Comparison of ENCODE assay signal across 8 mouse cellular contexts in genomic region chr1:41810318-41810964, GRCm38 (mm10).
DNase-seq lines count a peak whose midpoint lies in the region; ATAC-seq and TF ChIP-seq lines count a peak whose summit lies in the region.

No protein-coding gene starts in this region.

- peaks cover 21% of the 10 kb centered on the region for H3K4me1 ChIP-seq in forebrain, embryonic 14.5 days (ENCODE audit: control insufficient read depth, insufficient read depth, low read length)
- no peaks in the 10 kb centered on the region for H3K4me1 ChIP-seq in intestine, embryonic 14.5 days (replicated peaks; ENCODE audit: control insufficient read depth, insufficient read depth, low read length)
- peaks cover 27% of the 10 kb centered on the region for H3K4me1 ChIP-seq in midbrain, embryonic 15.5 days

- H3K9ac ChIP-seq in forebrain, embryonic 14.5 days (ENCODE audit: low read length): 0 out of 2 replicates have a peak overlapping the region, but pooled peaks have one; percentile 13
- no peak overlapping the region for H3K9ac ChIP-seq in intestine, embryonic 14.5 days (ENCODE audit: low read length)
- H3K9ac ChIP-seq in midbrain, embryonic 15.5 days: peak overlapping the region; percentile 1; the same call in 1 of the 2 replicates

- no peaks in the 10 kb centered on the region for H3K27me3 ChIP-seq in forebrain, embryonic 14.5 days (replicated peaks; ENCODE audit: control insufficient read depth, insufficient read depth, low read length)
- no peaks in the 10 kb centered on the region for H3K27me3 ChIP-seq in intestine, embryonic 14.5 days (replicated peaks; ENCODE audit: control insufficient read depth, insufficient read depth, low read length)
- no peaks in the 10 kb centered on the region for H3K27me3 ChIP-seq in midbrain, embryonic 15.5 days (replicated peaks)

- H3K36me3 ChIP-seq in forebrain, embryonic 14.5 days (ENCODE audit: control insufficient read depth, insufficient read depth, low read length): no peaks in the 10 kb centered on the region
- H3K36me3 ChIP-seq in intestine, embryonic 14.5 days (ENCODE audit: control insufficient read depth, insufficient read depth, low read length): no peaks in the 10 kb centered on the region
- H3K36me3 ChIP-seq in midbrain, embryonic 15.5 days (replicated peaks): no peaks in the 10 kb centered on the region

- 3% methylated on average over 9 of the region's 9 CpGs for WGBS in forebrain, embryonic 14.5 days
- 9% methylated on average over 9 of the region's 9 CpGs for WGBS in intestine, embryonic 14.5 days
- 4% methylated on average over 9 of the region's 9 CpGs for WGBS in midbrain, embryonic 15.5 days

- H3K4me2 ChIP-seq in forebrain, embryonic 14.5 days (ENCODE audit: low read length): peak overlapping the region; percentile 46
- peak overlapping the region; percentile 46 for H3K4me2 ChIP-seq in intestine, embryonic 14.5 days (ENCODE audit: low read length)
- H3K4me2 ChIP-seq in midbrain, embryonic 15.5 days: peak overlapping the region; percentile 41

- no peaks in the 10 kb centered on the region for H3K9me3 ChIP-seq in forebrain, embryonic 14.5 days (replicated peaks; ENCODE audit: control insufficient read depth, low read length)
- no peaks in the 10 kb centered on the region for H3K9me3 ChIP-seq in intestine, embryonic 14.5 days (ENCODE audit: control insufficient read depth, low read length)
- H3K9me3 ChIP-seq in midbrain, embryonic 15.5 days: no peaks in the 10 kb centered on the region

- DNase-seq in R1 (ENCODE audit: low read depth, low spot score): peak; percentile 54
- peak; percentile 12 for DNase-seq in cerebellum, adult 11-12 months
- DNase-seq in forebrain, embryonic 14.5 days (ENCODE audit: low spot score): peak; percentile 95
- DNase-seq in intestine, embryonic 14.5 days (ENCODE audit: low spot score): peak; percentile 57
- DNase-seq in left cerebral cortex, adult 2 months (ENCODE audit: extremely low spot score in 1 of 2, low spot score in 2 of 2): peak; percentile 71 to 72
- peak; percentile 8 for DNase-seq in testis, postnatal 14 days (ENCODE audit: low spot score)
- no peak for DNase-seq in thymus, postnatal 14 days

- peak overlapping the region; percentile 11 for H3K4me3 ChIP-seq in forebrain, embryonic 14.5 days (ENCODE audit: low read depth, low read length)
- H3K4me3 ChIP-seq in intestine, embryonic 14.5 days (ENCODE audit: low read depth, low read length): peak overlapping the region; percentile 4; the same call in 1 of the 2 replicates
- peak overlapping the region; percentile 42 for H3K4me3 ChIP-seq in left cerebral cortex, adult 2 months
- H3K4me3 ChIP-seq in midbrain, embryonic 15.5 days: peak overlapping the region; percentile 18

- TF ChIP-seq CTCF in left cerebral cortex, adult 2 months (IDR thresholded peaks at IDR 0.05): peak; percentile 67

- H3K27ac ChIP-seq in forebrain, embryonic 14.5 days (ENCODE audit: low read depth, low read length): peak overlapping the region; percentile 79
- no peak overlapping the region for H3K27ac ChIP-seq in intestine, embryonic 14.5 days (ENCODE audit: low read depth)
- peak overlapping the region; percentile 84 for H3K27ac ChIP-seq in left cerebral cortex, adult 2 months
- peak overlapping the region; percentile 71 for H3K27ac ChIP-seq in midbrain, embryonic 15.5 days

- intact Hi-C loops in left cerebral cortex, adult 2 months (cut with DNase I): loop anchor here (2.0 to 10.0 kb wide), 8 partner anchors 63 to 902 kb away; partner anchors contain the start of gene Pou3f3

- peak; percentile 80 for ATAC-seq in forebrain, embryonic 14.5 days
- ATAC-seq in intestine, embryonic 14.5 days (replicated peaks; ENCODE audit: low FRiP score, low TSS enrichment, low read depth): peak; percentile 75; the same call in 1 of the 2 replicates
- ATAC-seq in midbrain, embryonic 15.5 days (replicated peaks): peak; percentile 92
